Mouse (Mus musculus) brain, embryonic 14.5 days (tissue): ENCODE measurements around the gene Cdkl3.

Source experiments
- CTCF ChIP-seq: fragments of 200-500 bp; IDR thresholded peaks from 2 replicates; pipeline ENCODE4 v1.5.1; 2012; ENCODE audit warnings: inconsistent platforms, mild to moderate bottlenecking, moderate library complexity, borderline replicate concordance; ENCODE audit not compliant: insufficient read depth, insufficient read length; ENCODE audit errors: extremely low read depth
- POLR2A ChIP-seq: fragments of 200-500 bp; IDR thresholded peaks from 2 replicates; pipeline ENCODE4 v1.6.1; 2012; ENCODE audit warnings: mild to moderate bottlenecking, inconsistent platforms, borderline replicate concordance; ENCODE audit not compliant: poor library complexity, insufficient read depth, insufficient read length, severe bottlenecking; ENCODE audit errors: extremely low read depth

- no peak for TF ChIP-seq CTCF
- TF ChIP-seq POLR2A: no peak
Measured at GRCm38 (mm10) chr11:52053371-52053770, 49.4 kb downstream of the Cdkl3 start.
